ENCODE assay signal across 12 mouse cellular contexts in genomic region chr3:129392814-129393804, GRCm38 (mm10).
DNase-seq lines count a peak whose midpoint lies in the region; ATAC-seq and TF ChIP-seq lines count a peak whose summit lies in the region.
"Had no signal": no experiment of that assay in that cellular context is flagged by ENCODE, and none has a peak within 500 bp of the region (broad histone marks: within the 10 kb centered on the region; RNA-seq: fewer than 3 reads in every experiment).

No protein-coding gene starts in this region.

- TF ChIP-seq CTCF in spleen, adult 2 months (IDR thresholded peaks at IDR 0.05; ENCODE audit: extremely low read depth, insufficient read depth, insufficient read length, insufficient replicate concordance), result no peak
- no peak for TF ChIP-seq CTCF in small intestine, adult 2 months (IDR thresholded peaks at IDR 0.05; ENCODE audit: extremely low read depth, insufficient read length, insufficient replicate concordance, low read depth, low read length)

- 79% methylated on average over 23 of the region's 23 CpGs for WGBS in heart, embryonic 15.5 days
- WGBS in spleen, adult 2 months, result 83% methylated on average over 23 of the region's 23 CpGs
- 78% methylated on average over 23 of the region's 23 CpGs for WGBS in small intestine, adult 2 months

- H3K27me3 ChIP-seq in heart, embryonic 15.5 days, result no peaks in the 10 kb centered on the region
- H3K27me3 ChIP-seq in spleen, adult 2 months (ENCODE audit: control insufficient read depth, insufficient read depth, low read length), result no peaks in the 10 kb centered on the region
- H3K27me3 ChIP-seq in small intestine, adult 2 months (ENCODE audit: control insufficient read depth, insufficient read depth, low read length), result no peaks in the 10 kb centered on the region

- TF ChIP-seq POLR2A in spleen, adult 2 months (IDR thresholded peaks at IDR 0.05; ENCODE audit: low read depth, low read length), result no peak
- no peak for TF ChIP-seq POLR2A in small intestine, adult 2 months (IDR thresholded peaks at IDR 0.05; ENCODE audit: low read depth, low read length)

- ATAC-seq in heart, embryonic 15.5 days (replicated peaks; ENCODE audit: insufficient number of reproducible peaks, insufficient read depth, low FRiP score, low read depth), result no peak
- ATAC-seq: activated CD4-positive, CD25-positive, alpha-beta regulatory T cell, adult 4 months; liver, postnatal 0 days had no signal

- no peaks in the 10 kb centered on the region for H3K36me3 ChIP-seq in heart, embryonic 15.5 days
- H3K36me3 ChIP-seq in spleen, adult 2 months (ENCODE audit: control insufficient read depth, insufficient read depth, low read length), result no peaks in the 10 kb centered on the region
- no peaks in the 10 kb centered on the region for H3K36me3 ChIP-seq in small intestine, adult 2 months (ENCODE audit: control insufficient read depth, insufficient read depth, low read length)

- intact Hi-C loops in heart, postnatal 10 days (cut with DNase I), result no loop called here

- no peak overlapping the region for H3K27ac ChIP-seq in heart, embryonic 15.5 days
- no peak overlapping the region for H3K27ac ChIP-seq in spleen, adult 2 months (ENCODE audit: insufficient read depth, low read length)
- no peak overlapping the region for H3K27ac ChIP-seq in small intestine, adult 2 months (ENCODE audit: insufficient read depth, low read depth, low read length)

- H3K9ac ChIP-seq in heart, embryonic 15.5 days, result no peak overlapping the region
- H3K9ac ChIP-seq: liver, postnatal 0 days had no signal

- H3K4me2 ChIP-seq in heart, embryonic 15.5 days, result 0 out of 2 replicates have a peak overlapping the region, but pooled peaks have one; percentile 2

- H3K4me1 ChIP-seq in heart, embryonic 15.5 days (replicated peaks), result peaks cover 13% of the 10 kb centered on the region
- H3K4me1 ChIP-seq in spleen, adult 2 months (ENCODE audit: control insufficient read depth, insufficient read depth, insufficient read length), result no peaks in the 10 kb centered on the region
- no peaks in the 10 kb centered on the region for H3K4me1 ChIP-seq in small intestine, adult 2 months (ENCODE audit: control insufficient read depth, insufficient read depth, insufficient read length, low read length)

- DNase-seq in heart, postnatal 10 days, result no peak
- no peak for DNase-seq in spleen, adult 2 months (ENCODE audit: low read depth in 1 of 2, low spot score in 2 of 2)
- no peak for DNase-seq in spleen, postnatal 10 days (ENCODE audit: low spot score in 2 of 2)
- peak; percentile 43 for DNase-seq in kidney, adult 9 months
- no peak for DNase-seq in embryo, embryonic 10 days (ENCODE audit: low spot score)
- DNase-seq in layer of hippocampus, adult 11-12 months (ENCODE audit: low spot score), result no peak
- DNase-seq: liver, postnatal 0 days; right cerebral cortex, postnatal 4 days; thymus, adult 18-20 months had no signal

- H3K4me3 ChIP-seq in heart, embryonic 15.5 days, result peak overlapping the region; percentile 18; the same call in 1 of the 2 replicates
- H3K4me3 ChIP-seq in spleen, adult 2 months (ENCODE audit: extremely low read depth, insufficient read depth, insufficient read length), result peak overlapping the region; percentile 39; the same call in 1 of the 2 replicates
- H3K4me3 ChIP-seq in small intestine, adult 2 months (ENCODE audit: low read depth, low read length), result peak overlapping the region; percentile 45

- H3K9me3 ChIP-seq in heart, embryonic 15.5 days (replicated peaks), result no peaks in the 10 kb centered on the region
